Mouse (Mus musculus): ENCODE data around the gene BC024978.
A peak's percentile ranks its signal among the peaks of the same experiment; 100 is the strongest.
"Not testable (repeated sequence)": the region's sequence is repeated elsewhere in the genome, so short reads cannot be mapped to it uniquely, and the experiment has no call there.

The BC024978 gene

GRCm38 (mm10) chr7:27224877-27225575 lies 29.4 kb downstream of the BC024978 start:
- DNase-seq (ENCODE audit: low spot score), result no peak

GRCm38 (mm10) chr7:27227276-27227675 lies 31.7 kb downstream of the BC024978 start:
- DNase-seq (ENCODE audit: low spot score), result no peak

GRCm38 (mm10) chr7:27227676-27228075 lies 32.1 kb downstream of the BC024978 start:
- DNase-seq (ENCODE audit: low spot score), result no peak

- DNase-seq (ENCODE audit: low spot score), result peak; percentile 85
Observed at GRCm38 (mm10) chr7:27228281-27228821, 32.8 kb downstream of the BC024978 start, which contains the start of gene Itpkc. TSS of gene Itpkc (minus strand) at chr7:27228661.

- DNase-seq (ENCODE audit: low spot score), result no peak
Observed at GRCm38 (mm10) chr7:27228865-27229264, 33.3 kb downstream of the BC024978 start.

GRCm38 (mm10) chr7:27230781-27231180 lies 35.2 kb downstream of the BC024978 start:
- no peak for DNase-seq (ENCODE audit: low spot score)

GRCm38 (mm10) chr7:27231693-27232331 lies 36.2 kb downstream of the BC024978 start:
- DNase-seq (ENCODE audit: low spot score), result no peak

- peak; percentile 80 for DNase-seq (ENCODE audit: low spot score)
Observed at GRCm38 (mm10) chr7:27232781-27233281, 37.2 kb downstream of the BC024978 start, which contains the start of gene Coq8b. TSS of gene Coq8b (plus strand) at chr7:27233023.

- no peak for DNase-seq (ENCODE audit: low spot score)
Observed at GRCm38 (mm10) chr7:27233300-27233699, 37.7 kb downstream of the BC024978 start.

- DNase-seq (ENCODE audit: low spot score), result no peak
Observed at GRCm38 (mm10) chr7:27235726-27236125, 40.1 kb downstream of the BC024978 start.

GRCm38 (mm10) chr7:27237527-27237926 lies 41.9 kb downstream of the BC024978 start:
- no peak for DNase-seq (ENCODE audit: low spot score)

GRCm38 (mm10) chr7:27238568-27238967 lies 43.0 kb downstream of the BC024978 start:
- DNase-seq (ENCODE audit: low spot score), result no peak

GRCm38 (mm10) chr7:27243211-27243610 lies 47.6 kb downstream of the BC024978 start:
- no peak for DNase-seq (ENCODE audit: low spot score)

GRCm38 (mm10) chr7:27244088-27244487 lies 48.5 kb downstream of the BC024978 start:
- DNase-seq (ENCODE audit: low spot score), result not testable (repeated sequence)

GRCm38 (mm10) chr7:27249146-27249545 lies 53.6 kb downstream of the BC024978 start:
- DNase-seq (ENCODE audit: low spot score), result no peak

GRCm38 (mm10) chr7:27249928-27250327 lies 54.3 kb downstream of the BC024978 start:
- no peak for DNase-seq (ENCODE audit: low spot score)

- DNase-seq (ENCODE audit: low spot score), result no peak
Observed at GRCm38 (mm10) chr7:27251946-27252345, 56.4 kb downstream of the BC024978 start.

GRCm38 (mm10) chr7:27255721-27256120 lies 60.1 kb downstream of the BC024978 start:
- DNase-seq (ENCODE audit: low spot score), result no peak

GRCm38 (mm10) chr7:27257046-27257851 lies 61.7 kb downstream of the BC024978 start:
- DNase-seq (ENCODE audit: low spot score), result peak; percentile 47

- no peak for DNase-seq (ENCODE audit: low spot score)
Observed at GRCm38 (mm10) chr7:27257852-27258204, 62.2 kb downstream of the BC024978 start.

GRCm38 (mm10) chr7:27258205-27258899 lies 62.8 kb downstream of the BC024978 start, which contains the start of gene Numbl:
TSS of gene Numbl (plus strand) at chr7:27258433.
- peak; percentile 90 for DNase-seq (ENCODE audit: low spot score)
